Mouse (Mus musculus): ENCODE results near the gene Shroom3. TPM values are rescaled to one million over a fixed set of nuclear protein-coding genes. Genes with fewer than 3 reads are reported as not detected.
A peak's percentile ranks its signal among the peaks of the same experiment; 100 is the strongest.

Gene Shroom3
- polyA plus RNA-seq, 1 experiment from 2014 or later = 6.2 TPM

- H3K36me3 ChIP-seq (ENCODE audit: control insufficient read depth, insufficient read depth, low read length) = no peaks in the 10 kb centered on the region
- no peak for DNase-seq (ENCODE audit: low spot score, missing footprints)
- H3K4me3 ChIP-seq (ENCODE audit: low read depth, low read length) = no peak overlapping the region
- ATAC-seq (ENCODE audit: low FRiP score) = no peak
- H3K27ac ChIP-seq (ENCODE audit: low read depth, low read length) = no peak overlapping the region
- 77% methylated on average over 7 of the region's 7 CpGs for WGBS
- H3K27me3 ChIP-seq (ENCODE audit: control insufficient read depth, insufficient read depth, low read length) = no peaks in the 10 kb centered on the region
- no peak overlapping the region for H3K4me2 ChIP-seq
- no peaks in the 10 kb centered on the region for H3K9me3 ChIP-seq (ENCODE audit: control insufficient read depth, low read length)
- no peak overlapping the region for H3K9ac ChIP-seq (ENCODE audit: low read length)
- H3K4me1 ChIP-seq (ENCODE audit: control insufficient read depth, insufficient read depth, low read length) = no peaks in the 10 kb centered on the region
Observed at GRCm38 (mm10) chr5:92760542-92760941, 77.3 kb downstream of the Shroom3 start.

- Histone ChIP-seq H3K9ac (ENCODE audit: low read length) (no peak overlapping the region), H3K27ac (ENCODE audit: low read depth, low read length) (no peak overlapping the region), H3K4me1 (ENCODE audit: control insufficient read depth, insufficient read depth, low read length) (no peaks in the 10 kb centered on the region), H3K9me3 (ENCODE audit: control insufficient read depth, low read length) (no peaks in the 10 kb centered on the region), H3K36me3 (ENCODE audit: control insufficient read depth, insufficient read depth, low read length) (no peaks in the 10 kb centered on the region), H3K4me3 (ENCODE audit: low read depth, low read length) (no peak overlapping the region), H3K4me2 (no peak overlapping the region), H3K27me3 (ENCODE audit: control insufficient read depth, insufficient read depth, low read length) (no peaks in the 10 kb centered on the region)
- ATAC-seq (ENCODE audit: low FRiP score) (no peak), DNase-seq (ENCODE audit: low spot score, missing footprints) (no peak)
- 82% methylated on average over 9 of the region's 9 CpGs for WGBS
Observed at GRCm38 (mm10) chr5:92761615-92762353, 78.5 kb downstream of the Shroom3 start.

- H3K9me3 ChIP-seq (ENCODE audit: control insufficient read depth, low read length) = no peaks in the 10 kb centered on the region
- H3K4me1 ChIP-seq (ENCODE audit: control insufficient read depth, insufficient read depth, low read length) = peaks cover under 1% of the 10 kb centered on the region; the same call in 1 of the 2 replicates
- 93% methylated on average over 5 of the region's 5 CpGs for WGBS
- no peak overlapping the region for H3K4me3 ChIP-seq (ENCODE audit: low read depth, low read length)
- H3K9ac ChIP-seq (ENCODE audit: low read length) = no peak overlapping the region
- DNase-seq (ENCODE audit: low spot score, missing footprints) = no peak
- ATAC-seq (ENCODE audit: low FRiP score) = no peak
- H3K27me3 ChIP-seq (ENCODE audit: control insufficient read depth, insufficient read depth, low read length) = no peaks in the 10 kb centered on the region
- no peak overlapping the region for H3K4me2 ChIP-seq
- H3K36me3 ChIP-seq (ENCODE audit: control insufficient read depth, insufficient read depth, low read length) = no peaks in the 10 kb centered on the region
- no peak overlapping the region for H3K27ac ChIP-seq (ENCODE audit: low read depth, low read length)
Observed at GRCm38 (mm10) chr5:92762425-92762824, 79.2 kb downstream of the Shroom3 start.

- ATAC-seq (ENCODE audit: low FRiP score) (no peak), DNase-seq (ENCODE audit: low spot score, missing footprints) (peak; percentile 88)
- 38% methylated on average over 4 of the region's 4 CpGs for WGBS
- Histone ChIP-seq H3K4me3 (ENCODE audit: low read depth, low read length) (no peak overlapping the region), H3K36me3 (ENCODE audit: control insufficient read depth, insufficient read depth, low read length) (no peaks in the 10 kb centered on the region), H3K27ac (ENCODE audit: low read depth, low read length) (no peak overlapping the region), H3K9ac (ENCODE audit: low read length) (no peak overlapping the region), H3K4me1 (ENCODE audit: control insufficient read depth, insufficient read depth, low read length) (peaks cover 3% of the 10 kb centered on the region; the same call in 1 of the 2 replicates), H3K4me2 (no peak overlapping the region), H3K9me3 (ENCODE audit: control insufficient read depth, low read length) (no peaks in the 10 kb centered on the region), H3K27me3 (ENCODE audit: control insufficient read depth, insufficient read depth, low read length) (no peaks in the 10 kb centered on the region)
Observed at GRCm38 (mm10) chr5:92763546-92763952, 80.3 kb downstream of the Shroom3 start.

GRCm38 (mm10) chr5:92766301-92766700 lies 83.1 kb downstream of the Shroom3 start:
- Histone ChIP-seq H3K9me3 (ENCODE audit: control insufficient read depth, low read length) (no peaks in the 10 kb centered on the region), H3K4me3 (ENCODE audit: low read depth, low read length) (no peak overlapping the region), H3K4me1 (ENCODE audit: control insufficient read depth, insufficient read depth, low read length) (peaks cover 3% of the 10 kb centered on the region; the same call in 1 of the 2 replicates), H3K9ac (ENCODE audit: low read length) (no peak overlapping the region), H3K36me3 (ENCODE audit: control insufficient read depth, insufficient read depth, low read length) (no peaks in the 10 kb centered on the region), H3K27ac (ENCODE audit: low read depth, low read length) (no peak overlapping the region), H3K4me2 (no peak overlapping the region), H3K27me3 (ENCODE audit: control insufficient read depth, insufficient read depth, low read length) (no peaks in the 10 kb centered on the region)
- WGBS = 76% methylated on average over 4 of the region's 4 CpGs
- DNase-seq (ENCODE audit: low spot score, missing footprints) = no peak
- ATAC-seq (ENCODE audit: low FRiP score) = no peak

GRCm38 (mm10) chr5:92767194-92767777 lies 84.1 kb downstream of the Shroom3 start:
- 46% methylated on average over 7 of the region's 7 CpGs for WGBS
- DNase-seq (ENCODE audit: low spot score, missing footprints) = no peak
- Histone ChIP-seq H3K27ac (ENCODE audit: low read depth, low read length) (no peak overlapping the region), H3K4me3 (ENCODE audit: low read depth, low read length) (no peak overlapping the region), H3K9ac (ENCODE audit: low read length) (no peak overlapping the region), H3K9me3 (ENCODE audit: control insufficient read depth, low read length) (no peaks in the 10 kb centered on the region), H3K4me1 (ENCODE audit: control insufficient read depth, insufficient read depth, low read length) (peaks cover 3% of the 10 kb centered on the region; the same call in 1 of the 2 replicates), H3K36me3 (ENCODE audit: control insufficient read depth, insufficient read depth, low read length) (no peaks in the 10 kb centered on the region), H3K4me2 (no peak overlapping the region), H3K27me3 (ENCODE audit: control insufficient read depth, insufficient read depth, low read length) (no peaks in the 10 kb centered on the region)
- no peak for ATAC-seq (ENCODE audit: low FRiP score)

- ATAC-seq (ENCODE audit: low FRiP score) (no peak), DNase-seq (ENCODE audit: low spot score, missing footprints) (no peak)
- no peak overlapping the region for H3K9ac ChIP-seq (ENCODE audit: low read length)
- no peak overlapping the region for H3K4me2 ChIP-seq
- no peaks in the 10 kb centered on the region for H3K9me3 ChIP-seq (ENCODE audit: control insufficient read depth, low read length)
- no peak overlapping the region for H3K4me3 ChIP-seq (ENCODE audit: low read depth, low read length)
- 63% methylated on average over 6 of the region's 6 CpGs for WGBS
- H3K4me1 ChIP-seq (ENCODE audit: control insufficient read depth, insufficient read depth, low read length) = peaks cover 3% of the 10 kb centered on the region; the same call in 1 of the 2 replicates
- no peaks in the 10 kb centered on the region for H3K36me3 ChIP-seq (ENCODE audit: control insufficient read depth, insufficient read depth, low read length)
- H3K27ac ChIP-seq (ENCODE audit: low read depth, low read length) = no peak overlapping the region
- H3K27me3 ChIP-seq (ENCODE audit: control insufficient read depth, insufficient read depth, low read length) = no peaks in the 10 kb centered on the region
Observed at GRCm38 (mm10) chr5:92767857-92768291, 84.6 kb downstream of the Shroom3 start.

- Histone ChIP-seq H3K27ac (ENCODE audit: low read depth, low read length) (no peak overlapping the region), H3K4me1 (ENCODE audit: control insufficient read depth, insufficient read depth, low read length) (no peaks in the 10 kb centered on the region), H3K36me3 (ENCODE audit: control insufficient read depth, insufficient read depth, low read length) (no peaks in the 10 kb centered on the region), H3K27me3 (ENCODE audit: control insufficient read depth, insufficient read depth, low read length) (no peaks in the 10 kb centered on the region), H3K4me2 (no peak overlapping the region), H3K9ac (ENCODE audit: low read length) (no peak overlapping the region), H3K4me3 (ENCODE audit: low read depth, low read length) (no peak overlapping the region), H3K9me3 (ENCODE audit: control insufficient read depth, low read length) (no peaks in the 10 kb centered on the region)
- no peak for DNase-seq (ENCODE audit: low spot score, missing footprints)
- no peak for ATAC-seq (ENCODE audit: low FRiP score)
- 83% methylated on average over 3 of the region's 3 CpGs for WGBS
Observed at GRCm38 (mm10) chr5:92773821-92774220, 90.6 kb downstream of the Shroom3 start.

- no peaks in the 10 kb centered on the region for H3K27me3 ChIP-seq (ENCODE audit: control insufficient read depth, insufficient read depth, low read length)
- no peaks in the 10 kb centered on the region for H3K9me3 ChIP-seq (ENCODE audit: control insufficient read depth, low read length)
- no peak overlapping the region for H3K27ac ChIP-seq (ENCODE audit: low read depth, low read length)
- H3K9ac ChIP-seq (ENCODE audit: low read length) = no peak overlapping the region
- DNase-seq (ENCODE audit: low spot score, missing footprints) = no peak
- no peaks in the 10 kb centered on the region for H3K4me1 ChIP-seq (ENCODE audit: control insufficient read depth, insufficient read depth, low read length)
- H3K36me3 ChIP-seq (ENCODE audit: control insufficient read depth, insufficient read depth, low read length) = no peaks in the 10 kb centered on the region
- no peak overlapping the region for H3K4me2 ChIP-seq
- ATAC-seq (ENCODE audit: low FRiP score) = no peak
- no peak overlapping the region for H3K4me3 ChIP-seq (ENCODE audit: low read depth, low read length)
- WGBS = 32% methylated on average over 2 of the region's 2 CpGs
Observed at GRCm38 (mm10) chr5:92774419-92774818, 91.2 kb downstream of the Shroom3 start.

Measured in midbrain, embryonic 11.5 days (tissue).